Mouse (Mus musculus): Measurements from ENCODE around the gene 2610001J05Rik.

2610001J05Rik gene

DNA sequence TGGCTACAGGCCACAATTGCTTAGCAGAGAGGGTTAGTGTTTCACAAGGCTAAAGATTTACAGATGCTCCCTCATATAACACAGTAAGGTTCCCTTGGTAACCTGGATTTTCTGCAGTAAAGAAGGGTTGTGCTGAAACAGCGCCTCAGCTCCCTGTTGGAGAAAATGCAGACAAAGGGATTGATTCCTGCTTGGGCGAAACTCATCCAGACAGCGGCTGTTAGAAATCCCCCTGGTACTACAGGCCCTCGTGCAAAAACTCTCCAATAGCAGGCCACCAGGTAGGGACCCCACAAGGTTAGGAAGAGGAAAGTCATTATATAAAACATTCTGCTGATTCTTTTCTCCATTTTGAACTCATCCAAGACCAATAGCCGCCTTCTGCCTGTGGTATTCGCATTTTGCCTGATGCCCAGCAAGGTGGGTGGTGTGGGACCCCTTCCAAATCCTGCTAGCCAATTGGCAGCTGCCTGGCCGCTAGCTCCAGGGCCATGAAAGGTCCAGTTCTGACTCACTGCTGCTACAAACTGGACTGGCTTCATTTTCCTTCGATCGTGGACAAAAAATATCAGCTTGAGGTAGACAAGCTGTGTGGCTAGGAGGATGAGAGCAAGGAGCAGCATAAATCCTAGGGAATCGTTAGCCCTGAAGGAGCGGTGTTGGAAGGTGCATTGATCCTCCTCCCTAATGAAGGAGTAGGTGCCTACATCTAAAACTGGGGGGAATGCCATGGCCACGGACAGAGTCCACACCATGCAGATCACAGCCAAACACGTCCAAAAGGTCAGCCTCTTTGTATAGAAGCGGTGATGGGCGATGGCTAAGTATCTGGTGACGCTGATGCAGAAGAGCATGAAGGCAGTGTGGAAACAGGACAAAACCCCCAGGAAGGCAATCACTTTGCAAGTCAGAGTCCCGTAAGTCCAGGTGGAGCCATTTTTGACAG is 35.3 kb downstream of the 2610001J05Rik start:
- peak; percentile 64 for DNase-seq

DNA sequence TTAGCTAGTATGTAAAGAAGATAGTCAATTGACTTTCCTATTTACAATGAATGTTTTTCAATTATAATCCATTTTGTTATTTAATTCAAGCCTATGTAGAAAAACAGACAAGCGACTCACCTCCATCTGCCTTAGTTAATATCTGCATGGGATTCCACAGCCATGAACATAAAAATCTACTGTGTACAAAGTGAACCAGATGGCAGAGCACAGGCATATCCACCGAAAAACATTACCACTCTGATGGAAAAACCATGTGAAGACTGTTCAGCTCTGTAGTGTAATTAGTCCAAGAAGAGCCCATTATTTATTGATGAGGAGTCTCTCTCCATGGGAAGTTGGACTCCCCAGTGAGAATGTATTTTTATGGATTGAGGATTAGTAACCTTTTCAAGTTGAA is 38.5 kb downstream of the 2610001J05Rik start:
- DNase-seq = no peak

DNA sequence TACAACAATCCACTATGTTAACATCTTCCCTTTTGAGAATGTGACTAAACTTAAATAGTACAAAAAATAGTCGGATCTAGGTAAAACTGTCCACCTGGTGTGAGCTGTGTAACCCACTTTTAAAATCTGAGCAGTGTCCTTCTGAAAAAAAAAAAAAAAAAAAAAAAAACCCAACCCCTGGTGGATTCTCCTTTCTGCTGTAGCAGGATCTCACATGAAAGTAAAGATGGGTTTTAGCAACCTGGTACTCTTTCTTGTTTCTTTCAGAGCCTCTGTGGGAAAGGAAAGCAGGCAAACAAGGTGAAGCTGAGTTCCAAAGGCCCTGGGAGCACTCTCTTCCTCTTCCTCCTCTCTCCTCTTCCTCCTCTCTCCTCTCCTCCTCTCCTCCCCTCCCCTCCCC is 42.4 kb downstream of the 2610001J05Rik start:
- DNase-seq = no peak

Data from retina, postnatal 1 day (tissue).